Mouse (Mus musculus) ES-Bruce4 (cell line): ENCODE measurements around the gene Myt1. TPM values are rescaled to one million over a fixed set of nuclear protein-coding genes. Genes with fewer than 3 reads are reported as not detected.

Source experiments
- H3K27ac ChIP-seq: 2 replicates; pipeline ENCODE4 v1.5.1; 2012; ENCODE audit warnings: low read length, inconsistent platforms; ENCODE audit not compliant: insufficient read depth
- H3K27me3 ChIP-seq: 2 replicates; pipeline ENCODE4 v1.6.1; 2012; ENCODE audit warnings: mild to moderate bottlenecking, low read length, inconsistent platforms; ENCODE audit not compliant: control insufficient read depth, poor library complexity, insufficient read depth, severe bottlenecking
- H3K36me3 ChIP-seq: 2 replicates; pipeline ENCODE4 v1.6.1; 2012; ENCODE audit warnings: inconsistent platforms, mild to moderate bottlenecking, low read length, moderate library complexity; ENCODE audit not compliant: control insufficient read depth, poor library complexity, insufficient read depth, severe bottlenecking
- H3K4me1 ChIP-seq: one replicate; pipeline ENCODE4 v1.8.1; 2011; ENCODE audit warnings: low read length; ENCODE audit not compliant: control insufficient read depth, insufficient read depth
- H3K4me3 ChIP-seq: 2 replicates; pipeline ENCODE4 v1.5.1; 2011; ENCODE audit warnings: low read depth, mild to moderate bottlenecking, low read length
- H3K9ac ChIP-seq: 2 replicates; pipeline ENCODE4 v1.6.1; 2012; ENCODE audit warnings: low read depth, mild to moderate bottlenecking, inconsistent platforms; ENCODE audit not compliant: poor library complexity, severe bottlenecking
- H3K9me3 ChIP-seq: replicated peaks from 2 replicates; pipeline ENCODE4 v1.6.1; 2012; ENCODE audit warnings: mild to moderate bottlenecking, low read length, inconsistent platforms; ENCODE audit not compliant: control insufficient read depth, poor library complexity, insufficient read depth, severe bottlenecking
- CTCF ChIP-seq: IDR thresholded peaks from one replicate; pipeline ENCODE4 v1.8.1; 2011; ENCODE audit warnings: low read depth, low read length
- EP300 ChIP-seq: IDR thresholded peaks from 2 replicates; pipeline ENCODE4 v1.6.1; 2011; ENCODE audit warnings: low read depth, low read length; ENCODE audit not compliant: insufficient read depth
- POLR2A ChIP-seq: IDR thresholded peaks from one replicate; pipeline ENCODE4 v1.8.1; 2011; ENCODE audit warnings: low read length; ENCODE audit not compliant: insufficient read depth
- polyA plus RNA-seq: library from polyadenylated mRNA; stranded (reverse); fragments of >200 nt; gene quantifications from 2 replicates; pipeline ENCODE4 v1.2.4, GENCODE M21; 2011; ENCODE audit warnings: low read depth; ENCODE audit not compliant: missing spikeins, insufficient read depth, insufficient read length

The Myt1 gene
- polyA plus RNA-seq, 1 experiment, result 0.13 TPM

- no peak for TF ChIP-seq EP300
- no peak for TF ChIP-seq CTCF
- no peak for TF ChIP-seq POLR2A
- no peaks in the 10 kb centered on the region for H3K27me3 ChIP-seq
- H3K4me3 ChIP-seq, result no peak overlapping the region
- no peaks in the 10 kb centered on the region for H3K4me1 ChIP-seq
- H3K9me3 ChIP-seq, result no peaks in the 10 kb centered on the region
- peaks cover 10% of the 10 kb centered on the region for H3K36me3 ChIP-seq
- no peak overlapping the region for H3K27ac ChIP-seq
- H3K9ac ChIP-seq, result no peak overlapping the region
These were observed 103.8 kb downstream of the Myt1 start for GRCm38 (mm10) chr2:181866931-181867330.

- Histone ChIP-seq H3K4me3 (no peak overlapping the region), H3K27ac (no peak overlapping the region), H3K9me3 (no peaks in the 10 kb centered on the region), H3K36me3 (peaks cover 10% of the 10 kb centered on the region), H3K9ac (no peak overlapping the region), H3K27me3 (no peaks in the 10 kb centered on the region), H3K4me1 (no peaks in the 10 kb centered on the region)
- TF ChIP-seq EP300 (no peak), POLR2A (no peak), CTCF (no peak)
These were observed 107.9 kb downstream of the Myt1 start for GRCm38 (mm10) chr2:181871039-181871438.

Other genes starting within 250 kb of the Myt1 start
- 58.7 and 59.0 TPM in 2 replicates for gene Dnajc5, start 242.8 kb upstream of the Myt1 start, polyA plus RNA-seq
- 37.1 and 37.5 TPM in 2 replicates for gene Uckl1, start 178.4 kb upstream of the Myt1 start, polyA plus RNA-seq
- gene Prpf6, start 171.5 kb upstream of the Myt1 start, polyA plus RNA-seq, result 80.1 and 80.4 TPM in 2 replicates
- gene Zfp512b, start 170.5 kb upstream of the Myt1 start, polyA plus RNA-seq, result 14.6 and 14.7 TPM in 2 replicates
- 12.5 and 14.7 TPM in 2 replicates for gene Samd10, start 164.1 kb upstream of the Myt1 start, polyA plus RNA-seq
- gene Gm29797, start 106.3 kb upstream of the Myt1 start, polyA plus RNA-seq, result 1.2 and 1.6 TPM in 2 replicates
- 0.49 and 0.68 TPM in 2 replicates for gene Sox18, start 91.7 kb upstream of the Myt1 start, polyA plus RNA-seq
- gene Tcea2, start 83.0 kb upstream of the Myt1 start, polyA plus RNA-seq, result 13.0 and 15.3 TPM in 2 replicates
- gene Rgs19, start 69.4 kb upstream of the Myt1 start, polyA plus RNA-seq, result 36.3 and 46.5 TPM in 2 replicates
- not detected in 2 replicates for gene Lkaaear1, start 64.9 kb upstream of the Myt1 start, polyA plus RNA-seq
- gene Oprl1, start 48.3 kb upstream of the Myt1 start, polyA plus RNA-seq, result 0.78 and 1.2 TPM in 2 replicates
- 22.4 and 26.0 TPM in 2 replicates for gene Pcmtd2, start 74.5 kb downstream of the Myt1 start, polyA plus RNA-seq
- gene Polr3k, start 101.0 kb downstream of the Myt1 start, polyA plus RNA-seq, result 14.4 and 18.2 TPM in 2 replicates
- not detected in 2 replicates for gene Gm14496, start 227.8 kb downstream of the Myt1 start, polyA plus RNA-seq